13 mouse cellular contexts compared by ENCODE assay signal in the genomic region with DNA sequence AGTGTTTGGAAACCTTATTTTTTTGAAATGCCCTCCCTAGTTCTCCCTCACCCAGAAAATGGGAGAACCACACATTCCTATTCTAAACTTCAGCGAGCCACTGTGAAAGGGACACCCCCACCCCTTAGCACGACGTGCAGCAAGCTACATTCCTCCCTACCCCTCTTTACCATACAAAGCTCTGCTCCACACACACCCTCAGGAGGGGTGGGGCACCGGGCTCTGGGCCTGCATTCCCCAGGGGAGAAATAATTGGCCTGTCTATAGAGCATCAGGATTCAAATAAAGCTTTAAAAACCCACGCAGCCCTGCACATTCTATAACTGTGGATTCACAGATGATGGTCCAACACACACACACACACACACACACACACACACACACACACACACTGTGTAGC.
A peak's percentile ranks its signal among the peaks of the same experiment; 100 is the strongest.
DNase-seq lines count a peak whose midpoint lies in the region; ATAC-seq lines count a peak whose summit lies in the region.
"Had no signal": no experiment of that assay in that cellular context is flagged by ENCODE, and none has a peak within 500 bp of the region (broad histone marks: within the 10 kb centered on the region; RNA-seq: fewer than 3 reads in every experiment).

No protein-coding gene starts in this region.

- no peaks in the 10 kb centered on the region for H3K36me3 ChIP-seq in hindbrain, embryonic 11.5 days (ENCODE audit: control insufficient read depth, insufficient read depth, low read length)
- H3K36me3 ChIP-seq in hindbrain, embryonic 16.5 days (ENCODE audit: control insufficient read depth, insufficient read depth, low read length): no peaks in the 10 kb centered on the region
- H3K36me3 ChIP-seq in forebrain, embryonic 14.5 days (ENCODE audit: control insufficient read depth, insufficient read depth, low read length): no peaks in the 10 kb centered on the region

- no peaks in the 10 kb centered on the region; the same call in 1 of the 2 replicates for H3K27me3 ChIP-seq in hindbrain, embryonic 11.5 days (ENCODE audit: control insufficient read depth, insufficient read depth, low read length)
- peaks cover 3% of the 10 kb centered on the region; the same call in 1 of the 2 replicates for H3K27me3 ChIP-seq in hindbrain, embryonic 16.5 days (replicated peaks; ENCODE audit: control insufficient read depth, insufficient read depth, low read length)
- H3K27me3 ChIP-seq in forebrain, embryonic 14.5 days (replicated peaks; ENCODE audit: control insufficient read depth, insufficient read depth, low read length): no peaks in the 10 kb centered on the region

- H3K27ac ChIP-seq in hindbrain, embryonic 11.5 days (ENCODE audit: low read depth, low read length): 0 out of 2 replicates have a peak overlapping the region, but pooled peaks have one; percentile 58
- H3K27ac ChIP-seq in hindbrain, embryonic 16.5 days (ENCODE audit: low read depth, low read length): no peak overlapping the region
- H3K27ac ChIP-seq in forebrain, embryonic 14.5 days (ENCODE audit: low read depth, low read length): peak overlapping the region; percentile 86; the same call in 1 of the 2 replicates
- H3K27ac ChIP-seq: kidney, postnatal 0 days had no signal

- no peak overlapping the region for H3K9ac ChIP-seq in hindbrain, embryonic 11.5 days (ENCODE audit: low read depth, low read length)
- no peak overlapping the region for H3K9ac ChIP-seq in hindbrain, embryonic 16.5 days (ENCODE audit: low read depth, low read length)
- H3K9ac ChIP-seq in forebrain, embryonic 14.5 days (ENCODE audit: low read length): no peak overlapping the region

- H3K4me3 ChIP-seq in hindbrain, embryonic 11.5 days (ENCODE audit: low read depth, low read length): no peak overlapping the region
- no peak overlapping the region for H3K4me3 ChIP-seq in hindbrain, embryonic 16.5 days (ENCODE audit: low read length)
- H3K4me3 ChIP-seq in forebrain, embryonic 14.5 days (ENCODE audit: low read depth, low read length): no peak overlapping the region

- 13% methylated on average over 5 of the region's 5 CpGs for WGBS in hindbrain, embryonic 11.5 days
- WGBS in hindbrain, embryonic 16.5 days: 33% methylated on average over 5 of the region's 5 CpGs
- 31% methylated on average over 5 of the region's 5 CpGs for WGBS in forebrain, embryonic 14.5 days

- no peak overlapping the region for H3K4me2 ChIP-seq in hindbrain, embryonic 11.5 days (replicated peaks; ENCODE audit: low read depth, low read length)
- no peak overlapping the region for H3K4me2 ChIP-seq in hindbrain, embryonic 16.5 days (ENCODE audit: low read length)
- no peak overlapping the region for H3K4me2 ChIP-seq in forebrain, embryonic 14.5 days (ENCODE audit: low read length)

- no peak; the same call in 1 of the 2 replicates for ATAC-seq in hindbrain, embryonic 11.5 days (ENCODE audit: low FRiP score)
- ATAC-seq in hindbrain, embryonic 16.5 days: no peak
- ATAC-seq in forebrain, embryonic 14.5 days: 0 out of 2 replicates have a peak, but pooled peaks have one; percentile 24

- H3K9me3 ChIP-seq in hindbrain, embryonic 11.5 days (ENCODE audit: control insufficient read depth, low read length): no peaks in the 10 kb centered on the region
- no peaks in the 10 kb centered on the region for H3K9me3 ChIP-seq in hindbrain, embryonic 16.5 days (ENCODE audit: control insufficient read depth, low read length)
- H3K9me3 ChIP-seq in forebrain, embryonic 14.5 days (replicated peaks; ENCODE audit: control insufficient read depth, low read length): no peaks in the 10 kb centered on the region

- peak; percentile 9 for DNase-seq in hindbrain, embryonic 11.5 days (ENCODE audit: low spot score)
- peak; percentile 16 for DNase-seq in 3T3-L1 (ENCODE audit: low read depth, low spot score)
- peak; percentile 65 for DNase-seq in Muller cell, postnatal 12 days (ENCODE audit: inconsistent ontology term)
- peak; percentile 33 for DNase-seq in forebrain, embryonic 14.5 days (ENCODE audit: low spot score)
- no peak for DNase-seq in thymus, postnatal 10 days (ENCODE audit: low spot score in 2 of 2)
- DNase-seq in cerebellum, postnatal 36 days: no peak
- DNase-seq: cerebellum, postnatal 25 days; heart, postnatal 14 days; lung, adult 2 months; right cerebral cortex, postnatal 14 days; thymus, postnatal 36 days had no signal

- no peaks in the 10 kb centered on the region for H3K4me1 ChIP-seq in hindbrain, embryonic 11.5 days (replicated peaks; ENCODE audit: control insufficient read depth, insufficient read depth, low read length)
- H3K4me1 ChIP-seq in hindbrain, embryonic 16.5 days (ENCODE audit: control insufficient read depth, insufficient read depth, low read depth, low read length): peaks cover 11% of the 10 kb centered on the region; the same call in 1 of the 2 replicates
- H3K4me1 ChIP-seq in forebrain, embryonic 14.5 days (ENCODE audit: control insufficient read depth, insufficient read depth, low read length): peaks cover 34% of the 10 kb centered on the region

Comparison
In these comparisons a context has a peak if more than half of its experiments do, and no peak if none do; other contexts are left out.
1. DNase-seq: peak in hindbrain, embryonic 11.5 days (single experiment), 3T3-L1 (single experiment), Muller cell, postnatal 12 days (single experiment) and forebrain, embryonic 14.5 days (single experiment); none in thymus, postnatal 10 days (0 of 2) and cerebellum, postnatal 36 days (0 of 2).